Mouse (Mus musculus) erythroblast, embryonic 14.5 days (primary cell): ENCODE data around the gene Napa.
A peak's percentile ranks its signal among the peaks of the same experiment; 100 is the strongest.

Experiments used
- GATA1 ChIP-seq: IDR thresholded peaks from 2 replicates; pipeline ENCODE4 v1.6.1; 2012; ENCODE audit warnings: low read length, inconsistent platforms, mixed read lengths
- TAL1 ChIP-seq: IDR thresholded peaks from 3 replicates; pipeline ENCODE4 v1.6.1; 2012; ENCODE audit warnings: low read length, inconsistent platforms, mixed read lengths

- no peak for TF ChIP-seq TAL1
- TF ChIP-seq GATA1 = peak; percentile 35; the same call in 1 of the 2 replicates
Measured at GRCm38 (mm10) chr7:16111284-16112090, 13.2 kb downstream of the Napa start.
